Mouse (Mus musculus) kidney, adult 2 months (tissue): ENCODE results near the gene Ccdc194. TPM values are rescaled to one million over a fixed set of nuclear protein-coding genes. Genes with fewer than 3 reads are reported as not detected.
"Not testable (repeated sequence)": the region's sequence is repeated elsewhere in the genome, so short reads cannot be mapped to it uniquely, and the experiment has no call there.

Experiments used
- DNase-seq: peaks from one replicate; pipeline ENCODE4 v3.0.0; 2021
- H3K27ac ChIP-seq: fragments of 200-500 bp; 2 replicates; pipeline ENCODE4 v1.5.1; 2012; ENCODE audit warnings: low read depth, low read length, control low read depth, inconsistent platforms; ENCODE audit not compliant: insufficient read depth
- H3K27me3 ChIP-seq: fragments of 200-500 bp; replicated peaks from 2 replicates; pipeline ENCODE4 v1.6.1; 2012; ENCODE audit warnings: mild to moderate bottlenecking, moderate library complexity, low read length, inconsistent platforms; ENCODE audit not compliant: control insufficient read depth, insufficient read depth
- H3K36me3 ChIP-seq: fragments of 200-500 bp; 2 replicates; pipeline ENCODE4 v1.6.1; 2012; ENCODE audit warnings: mild to moderate bottlenecking, moderate library complexity, low read length, inconsistent platforms; ENCODE audit not compliant: control insufficient read depth, insufficient read depth
- H3K4me1 ChIP-seq: fragments of 200-500 bp; 2 replicates; pipeline ENCODE4 v1.6.1; 2011; ENCODE audit warnings: low read length; ENCODE audit not compliant: control insufficient read depth, insufficient read depth
- H3K4me3 ChIP-seq: fragments of 200-500 bp; 2 replicates; pipeline ENCODE4 v1.5.1; 2011; ENCODE audit warnings: mild to moderate bottlenecking, low read depth, low read length, control low read depth; ENCODE audit not compliant: insufficient read depth
- CTCF ChIP-seq: fragments of 200-500 bp; conservative IDR thresholded peaks from 2 replicates; pipeline ENCODE4 v1.5.1; 2011; ENCODE audit warnings: low read depth, mild to moderate bottlenecking, control low read depth, low read length, moderate library complexity, mixed read lengths; ENCODE audit not compliant: insufficient read depth, insufficient read length
- POLR2A ChIP-seq: fragments of 200-500 bp; IDR thresholded peaks from one replicate; pipeline ENCODE4 v1.6.1; 2011; ENCODE audit warnings: low read depth, low read length, control low read depth
- WGBS: fragments of 180-500 bp; shearing (Covaris S2); methylation state at CpG from one replicate; pipeline ENCODE4 v1.1.7; 2018; 5-methylcytosine and 5-hydroxymethylcytosine counted together
- polyA plus RNA-seq: library from polyadenylated mRNA; depleted of rRNA; stranded (reverse); fragments of >200 nt; gene quantifications from 2 replicates; pipeline ENCODE4 v1.2.3, GENCODE M21; 2012

Gene Ccdc194
- polyA plus RNA-seq, 1 experiment = 0.09 TPM

GRCm38 (mm10) chr8:71526272-71526671 lies 761 bp upstream of the Ccdc194 start:
- Histone ChIP-seq H3K4me1 (peaks cover 3% of the 10 kb centered on the region; the same call in 1 of the 2 replicates), H3K27me3 (no peaks in the 10 kb centered on the region), H3K4me3 (no peak overlapping the region), H3K36me3 (no peaks in the 10 kb centered on the region), H3K27ac (no peak overlapping the region)
- WGBS = 40% methylated on average over 6 of the region's 6 CpGs
- DNase-seq = no peak
- TF ChIP-seq CTCF (no peak), POLR2A (no peak)

GRCm38 (mm10) chr8:71521634-71522033 lies 3.9 kb downstream of the Ccdc194 start:
- no peaks in the 10 kb centered on the region for H3K27me3 ChIP-seq
- H3K36me3 ChIP-seq = no peaks in the 10 kb centered on the region
- no peak overlapping the region for H3K4me3 ChIP-seq
- TF ChIP-seq CTCF (peak; percentile 98), POLR2A (no peak)
- H3K4me1 ChIP-seq = no peaks in the 10 kb centered on the region
- DNase-seq = peak; percentile 95
- H3K27ac ChIP-seq = no peak overlapping the region
- 2% methylated on average over 17 of the region's 17 CpGs for WGBS

- DNase-seq = peak; percentile 77
- H3K4me1 ChIP-seq, H3K27ac ChIP-seq, H3K36me3 ChIP-seq, H3K27me3 ChIP-seq, H3K4me3 ChIP-seq: not testable (repeated sequence)
- TF ChIP-seq CTCF = peak; percentile 71
- 29% methylated on average over 10 of the region's 10 CpGs for WGBS
Observed at GRCm38 (mm10) chr8:71519037-71519825, 6.3 kb downstream of the Ccdc194 start.

GRCm38 (mm10) chr8:71516786-71517185 lies 8.7 kb downstream of the Ccdc194 start:
- no peaks in the 10 kb centered on the region for H3K27me3 ChIP-seq
- peak; percentile 84 for DNase-seq
- no peaks in the 10 kb centered on the region for H3K4me1 ChIP-seq
- 28% methylated on average over 6 of the region's 6 CpGs for WGBS
- no peaks in the 10 kb centered on the region for H3K36me3 ChIP-seq
- H3K27ac ChIP-seq = no peak overlapping the region
- H3K4me3 ChIP-seq = no peak overlapping the region
- TF ChIP-seq POLR2A (no peak), CTCF (no peak)

- Histone ChIP-seq H3K36me3 (no peaks in the 10 kb centered on the region), H3K4me3 (no peak overlapping the region), H3K27ac (no peak overlapping the region), H3K4me1 (no peaks in the 10 kb centered on the region), H3K27me3 (no peaks in the 10 kb centered on the region)
- no peak for DNase-seq
- TF ChIP-seq CTCF = 0 out of 2 replicates have a peak, but pooled peaks have one; percentile 4
- no peak for TF ChIP-seq POLR2A
- 78% methylated on average over 5 of the region's 5 CpGs for WGBS
Observed at GRCm38 (mm10) chr8:71515043-71515442, 10.5 kb downstream of the Ccdc194 start.

GRCm38 (mm10) chr8:71513018-71513754 lies 12.3 kb downstream of the Ccdc194 start:
- Histone ChIP-seq H3K27me3 (no peaks in the 10 kb centered on the region), H3K4me3 (no peak overlapping the region), H3K4me1 (no peaks in the 10 kb centered on the region), H3K27ac (peak overlapping the region; percentile 57; the same call in 1 of the 2 replicates), H3K36me3 (no peaks in the 10 kb centered on the region)
- WGBS = 53% methylated on average over 15 of the region's 15 CpGs
- DNase-seq = peak; percentile 69
- TF ChIP-seq CTCF = 0 out of 2 replicates have a peak, but pooled peaks have one; percentile 6
- TF ChIP-seq POLR2A = no peak

- Histone ChIP-seq H3K4me1 (0 out of 2 replicates have a peak, but pooled peaks cover 3% of the 10 kb centered on the region), H3K36me3 (no peaks in the 10 kb centered on the region), H3K27me3 (no peaks in the 10 kb centered on the region), H3K27ac (peak within 1 kb of the TSS; percentile 77), H3K4me3 (peak within 1 kb of the TSS; percentile 63)
- TF ChIP-seq CTCF (no peak), POLR2A (peak; percentile 50)
- WGBS = 29% methylated on average over 14 of the region's 14 CpGs
- peak; percentile 81 for DNase-seq
Observed at GRCm38 (mm10) chr8:71511644-71512043, 13.9 kb downstream of the Ccdc194 start, which contains the start of gene Plvap. TSS of gene Plvap (minus strand) at chr8:71511752.
